Mouse (Mus musculus) right cerebral cortex, postnatal 4 days (tissue): ENCODE results near the gene Ubr1.
"Not testable (repeated sequence)": the region's sequence is repeated elsewhere in the genome, so short reads cannot be mapped to it uniquely, and the experiment has no call there.

Experiments used
- DNase-seq: peaks from one replicate; pipeline ENCODE4 v3.0.0-alpha.2; 2022

The Ubr1 gene

GRCm38 (mm10) chr2:120970559-120971080 lies at the start of gene Ubr1:
Gene Ubr1 (minus strand): TSS chr2:120970715.
- DNase-seq: peak; percentile 79

- DNase-seq: no peak
These were observed 46.6 kb upstream of the Ubr1 start for GRCm38 (mm10) chr2:121017151-121017550.

GRCm38 (mm10) chr2:121016226-121016625 lies 45.7 kb upstream of the Ubr1 start:
- no peak for DNase-seq

DNA sequence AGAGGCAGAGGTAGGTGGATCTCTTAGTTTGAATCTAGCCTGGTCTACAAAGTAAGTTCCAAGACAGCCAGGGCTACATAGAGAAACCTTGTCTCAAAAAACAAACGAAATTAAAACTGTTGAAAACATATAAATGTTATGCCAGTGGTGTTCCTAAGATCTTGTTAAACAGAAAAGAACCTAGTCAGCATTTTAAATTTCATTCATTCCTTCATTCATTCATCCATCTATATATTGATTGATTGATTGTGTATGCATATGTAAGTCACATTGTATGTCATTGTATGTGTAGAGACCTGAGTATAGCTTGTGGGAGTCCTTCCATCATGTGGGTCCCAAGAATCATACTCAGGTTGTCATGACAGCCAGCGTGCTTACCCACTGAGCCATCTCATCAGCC lies 45.0 kb upstream of the Ubr1 start:
- DNase-seq: no peak

DNA sequence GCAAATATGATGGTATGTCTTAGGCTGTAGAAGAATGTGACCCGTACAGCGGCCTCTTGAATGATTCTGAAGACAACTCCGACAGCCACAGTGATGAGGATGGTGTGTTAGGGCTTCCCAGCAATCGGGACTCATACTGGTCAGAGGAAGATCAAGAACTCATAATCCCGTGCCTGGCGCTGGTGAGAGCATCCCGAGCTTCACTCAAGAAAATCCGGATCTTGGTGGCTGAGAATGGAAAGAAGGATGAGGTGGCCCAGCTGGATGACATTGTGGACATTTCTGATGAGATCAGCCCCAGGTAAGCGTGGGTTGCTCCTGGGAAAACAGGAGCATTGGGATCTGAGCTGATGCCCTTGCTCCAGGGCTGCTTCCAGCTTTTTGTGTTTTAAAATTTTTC lies 42.2 kb upstream of the Ubr1 start:
- DNase-seq: no peak

DNA sequence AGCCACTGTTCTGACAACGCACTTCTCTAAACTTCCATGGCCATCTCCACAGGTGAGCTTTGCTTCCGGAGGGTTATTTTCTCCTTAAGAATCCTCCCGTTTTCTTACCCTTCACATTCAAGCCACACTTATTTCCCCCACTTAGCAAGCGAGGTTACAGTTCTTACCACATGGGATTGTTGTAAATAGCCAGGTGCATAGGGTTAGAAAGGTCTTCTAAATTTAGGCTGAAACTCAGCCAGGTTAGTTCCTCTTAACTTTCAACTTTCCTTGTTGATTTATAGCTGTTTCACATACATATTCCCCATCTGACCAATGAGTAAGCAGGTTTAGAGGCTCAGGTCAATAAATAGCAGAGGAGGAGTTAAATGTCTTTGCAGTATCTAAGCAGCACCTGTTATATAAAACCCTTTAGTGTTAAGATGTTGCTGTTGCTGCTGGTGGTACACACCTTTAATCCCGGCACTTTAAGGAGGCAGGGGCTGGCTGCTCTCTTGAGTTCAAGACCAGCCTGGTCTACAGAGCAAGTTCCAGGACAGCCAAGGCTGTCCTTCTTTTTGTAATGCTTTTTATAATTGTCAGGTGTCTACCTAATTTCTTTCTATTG lies 38.7 kb upstream of the Ubr1 start:
- DNase-seq: no peak

DNA sequence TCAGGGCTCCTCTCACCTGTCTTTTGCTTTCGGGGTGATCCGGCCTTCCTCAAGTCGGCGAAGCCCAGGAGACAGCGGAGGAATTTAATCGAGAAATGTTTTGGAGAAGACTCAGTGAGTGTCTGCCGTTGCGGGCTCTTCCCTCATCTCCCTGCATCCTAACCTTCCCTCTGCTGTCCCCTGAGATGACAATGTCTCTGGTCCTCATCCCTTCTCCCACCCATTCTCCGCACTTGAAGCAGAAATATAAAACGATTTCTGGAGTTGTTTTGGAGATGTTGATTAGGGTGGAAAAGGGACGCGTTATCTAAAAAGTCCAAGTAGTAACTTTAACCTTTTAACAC lies 38.1 kb upstream of the Ubr1 start:
- DNase-seq: no peak

DNA sequence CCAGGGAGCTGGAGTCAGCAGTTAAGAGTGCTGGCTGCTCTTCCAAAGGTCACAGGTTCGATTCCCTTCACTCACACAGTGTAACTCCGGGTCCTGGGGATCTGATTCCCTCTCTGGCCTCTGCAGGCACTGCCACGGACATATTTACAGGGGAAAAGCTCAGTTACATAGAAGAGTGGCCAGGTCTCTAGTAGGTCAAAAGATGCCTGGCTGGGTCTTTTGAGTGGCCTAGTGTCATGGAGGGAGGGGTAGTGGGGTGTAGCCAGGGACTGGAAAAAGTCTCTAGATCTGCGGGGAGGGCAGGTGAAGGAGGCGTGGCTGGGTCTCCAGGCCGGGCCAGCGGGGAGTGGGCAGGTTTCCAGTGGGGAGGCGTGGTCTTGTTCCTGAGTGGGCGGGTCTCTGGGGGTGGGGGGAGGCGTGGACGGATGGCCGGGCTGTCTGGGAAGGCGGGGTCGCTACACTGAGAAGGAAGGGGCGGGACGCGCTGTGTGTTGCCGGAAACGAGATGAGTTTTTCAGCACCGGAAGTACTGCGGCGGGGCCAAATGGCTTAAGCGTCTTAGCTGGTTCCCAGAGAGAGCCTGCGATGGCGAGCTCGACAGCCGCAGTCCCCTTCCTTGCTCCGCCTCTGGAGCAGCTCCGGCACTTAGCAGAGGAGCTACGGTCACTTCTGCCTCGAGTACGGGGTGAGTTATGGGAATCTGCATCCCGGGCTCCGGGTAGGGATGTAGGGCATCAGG lies 37.6 kb upstream of the Ubr1 start, which contains the start of gene Ccndbp1:
TSS of gene Ccndbp1 (plus strand) at position 479 of the 739 bp plus-strand sequence.
- peak; percentile 83 for DNase-seq

GRCm38 (mm10) chr2:121006986-121007385 lies 36.5 kb upstream of the Ubr1 start:
- no peak for DNase-seq

- DNase-seq: no peak
These were observed 33.7 kb upstream of the Ubr1 start for GRCm38 (mm10) chr2:121004018-121004811.

GRCm38 (mm10) chr2:121003586-121003985 lies 33.1 kb upstream of the Ubr1 start:
- DNase-seq: no peak

GRCm38 (mm10) chr2:120998863-120999262 lies 28.3 kb upstream of the Ubr1 start:
- DNase-seq: no peak

DNA sequence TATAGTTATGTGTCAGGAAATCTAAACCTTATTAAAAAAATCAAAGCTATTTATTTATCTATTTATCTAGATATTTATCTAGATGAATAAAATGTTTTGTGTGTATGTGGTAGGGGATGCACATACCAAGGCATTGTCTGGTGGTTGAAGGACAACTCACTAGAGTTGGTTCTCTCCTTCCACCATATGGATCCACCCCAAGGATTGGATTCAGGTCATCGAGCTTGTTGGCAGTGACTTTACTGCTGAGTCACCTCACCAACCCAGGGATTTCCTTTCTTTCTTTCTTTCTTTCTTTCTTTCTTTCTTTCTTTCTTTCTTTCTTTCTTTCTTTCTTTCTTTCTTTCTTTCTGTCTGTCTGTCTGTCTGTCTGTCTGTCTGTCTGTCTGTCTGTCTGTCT lies 26.1 kb upstream of the Ubr1 start:
- not testable (repeated sequence) for DNase-seq

GRCm38 (mm10) chr2:120991196-120991595 lies 20.7 kb upstream of the Ubr1 start:
- DNase-seq: no peak

- no peak for DNase-seq
These were observed 14.7 kb upstream of the Ubr1 start for GRCm38 (mm10) chr2:120985241-120985640.

- no peak for DNase-seq
These were observed 13.1 kb upstream of the Ubr1 start for GRCm38 (mm10) chr2:120983611-120984010.

GRCm38 (mm10) chr2:120980861-120981260 lies 10.3 kb upstream of the Ubr1 start:
- DNase-seq: no peak

GRCm38 (mm10) chr2:120979819-120980218 lies 9.3 kb upstream of the Ubr1 start:
- DNase-seq: no peak

DNA sequence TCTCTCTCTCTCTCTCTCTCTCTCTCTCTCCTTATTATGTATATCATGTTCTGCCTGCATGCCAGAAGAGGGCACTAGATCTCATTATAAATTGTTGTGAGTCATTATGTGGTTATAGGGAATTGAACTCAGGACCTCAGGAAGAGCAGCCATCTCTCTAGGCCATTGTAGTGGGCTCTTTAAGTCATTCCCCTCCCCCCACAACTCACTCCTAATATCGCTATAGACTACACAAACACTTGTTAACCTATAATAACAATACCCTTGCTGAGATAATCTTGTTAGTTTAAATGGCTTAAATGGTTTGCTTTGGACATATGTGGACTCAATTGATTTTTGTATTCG lies 8.2 kb upstream of the Ubr1 start:
- DNase-seq: no peak

- DNase-seq: no peak
These were observed 7.6 kb upstream of the Ubr1 start for GRCm38 (mm10) chr2:120977926-120978692.

GRCm38 (mm10) chr2:120976990-120977925 lies 6.7 kb upstream of the Ubr1 start, which contains the start of gene Tmem62:
Gene Tmem62 (plus strand): TSS chr2:120977017.
- peak; percentile 67 for DNase-seq

DNA sequence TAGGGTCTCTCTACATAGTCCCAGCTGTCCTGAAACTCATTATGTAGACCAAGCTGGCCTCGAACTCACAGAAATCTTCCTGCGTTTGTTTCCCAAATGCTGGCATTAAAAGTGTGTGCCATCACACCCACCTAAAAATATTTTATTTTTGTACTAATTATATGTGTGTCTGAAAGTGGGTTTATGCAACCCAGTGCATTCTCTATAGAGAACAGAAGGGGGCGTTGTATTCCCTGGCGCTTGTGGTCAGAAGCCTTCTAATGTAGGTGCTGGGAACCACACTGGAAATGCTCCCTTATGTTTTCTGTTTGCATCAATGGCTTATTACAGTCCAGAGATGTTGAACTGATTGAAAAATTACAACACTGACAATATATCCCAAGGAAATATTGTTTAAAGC lies 5.8 kb upstream of the Ubr1 start:
- no peak for DNase-seq
